Mouse (Mus musculus): ENCODE measurements around the gene Timm22.

Gene Timm22

DNA sequence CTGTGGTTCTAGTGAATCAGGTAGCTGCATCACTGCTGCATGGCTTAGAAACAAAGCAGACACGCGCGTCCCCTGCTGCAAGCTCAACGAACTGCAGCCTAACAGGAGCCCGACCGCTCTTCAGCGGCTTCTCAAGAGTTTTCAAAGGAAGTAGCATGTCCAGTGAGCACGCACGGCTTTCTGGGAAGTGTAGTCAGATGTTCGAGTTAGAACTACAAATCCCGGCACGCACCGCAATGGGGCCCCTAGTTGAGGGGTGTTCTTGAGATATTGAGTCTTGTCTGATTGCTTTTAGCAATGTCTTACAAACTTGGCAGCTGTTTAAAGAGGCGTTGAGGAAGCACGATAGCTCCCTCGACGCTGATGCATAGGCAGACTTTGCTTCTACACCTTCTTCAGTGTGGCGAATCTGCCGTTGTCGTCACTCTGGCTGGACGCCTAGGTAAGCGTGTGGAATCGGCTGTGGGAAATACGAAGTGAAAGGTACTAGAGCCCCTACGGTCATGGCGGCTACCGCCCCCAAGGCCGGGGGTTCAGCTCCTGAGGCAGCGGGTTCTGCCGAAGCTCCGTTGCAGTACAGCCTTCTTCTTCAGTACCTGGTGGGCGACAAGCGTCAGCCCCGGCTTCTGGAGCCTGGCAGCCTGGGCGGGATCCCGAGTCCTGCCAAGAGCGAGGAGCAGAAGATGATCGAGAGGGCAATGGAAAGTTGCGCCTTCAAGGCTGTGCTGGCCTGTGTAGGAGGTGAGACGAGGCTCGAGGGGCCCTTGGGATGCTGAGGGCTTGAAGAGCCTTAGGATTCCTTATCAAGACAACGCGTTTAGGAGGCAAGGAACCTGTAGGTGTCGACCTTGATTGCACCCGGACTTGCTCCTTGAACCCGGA lies at the start of gene Timm22:
Gene Timm22, plus strand, starts transcription at position 251 of the 882 bp plus-strand sequence.
- DNase-seq (ENCODE audit: low spot score) = peak; percentile 100

DNA sequence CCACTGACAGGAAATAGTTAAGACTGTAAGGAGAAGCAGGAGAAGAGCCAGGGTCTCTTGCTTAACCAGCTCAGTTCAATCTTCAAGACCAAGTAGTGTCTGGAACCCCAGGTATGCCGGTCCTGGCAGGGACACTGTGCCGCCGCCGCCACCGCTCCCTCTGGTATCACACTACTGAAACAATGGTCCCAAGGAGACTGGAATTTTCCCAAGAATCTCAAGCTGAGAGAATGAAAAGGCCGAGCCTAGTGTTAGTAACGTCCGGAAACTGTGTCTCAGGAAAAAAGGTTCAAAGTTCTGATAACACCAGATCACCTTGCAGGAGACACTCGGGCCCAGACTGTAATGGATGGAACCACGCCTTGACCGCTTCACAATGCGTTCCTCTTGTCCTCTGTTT lies 49.3 kb upstream of the Timm22 start:
- no peak for DNase-seq (ENCODE audit: low spot score)

DNA sequence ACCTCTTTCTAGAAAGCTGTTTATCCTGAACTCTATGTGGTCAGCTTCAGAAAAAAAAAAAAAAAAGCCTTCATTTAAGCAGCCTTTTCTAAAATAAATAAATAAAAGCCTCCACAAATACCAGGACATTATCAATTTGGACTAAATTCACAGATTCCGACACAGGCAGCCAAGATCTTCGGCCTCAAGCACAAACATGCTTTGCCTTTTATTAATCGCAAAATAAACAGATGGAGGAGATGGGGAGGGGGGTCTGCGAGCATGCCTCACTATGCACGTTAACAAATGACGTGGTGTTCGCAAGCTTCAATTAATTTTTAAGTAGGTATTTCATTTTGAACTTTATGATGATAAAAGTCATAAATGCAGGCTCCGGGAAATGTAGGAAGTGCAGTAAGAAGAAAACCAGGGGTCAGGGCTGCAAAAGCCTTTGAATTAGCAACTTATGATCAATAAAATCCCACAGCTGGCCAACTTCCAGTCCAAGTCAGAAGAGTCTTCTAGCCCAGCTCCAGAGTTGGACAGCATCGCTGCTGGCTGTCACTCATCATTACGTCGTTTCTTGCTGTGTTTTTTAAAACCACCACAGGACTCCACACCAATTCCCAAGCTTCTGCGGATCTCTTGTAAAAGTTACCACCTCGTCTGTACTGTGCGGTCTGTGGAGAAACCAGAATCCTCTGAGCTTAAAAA lies 48.0 kb upstream of the Timm22 start:
- no peak for DNase-seq (ENCODE audit: low spot score)

DNA sequence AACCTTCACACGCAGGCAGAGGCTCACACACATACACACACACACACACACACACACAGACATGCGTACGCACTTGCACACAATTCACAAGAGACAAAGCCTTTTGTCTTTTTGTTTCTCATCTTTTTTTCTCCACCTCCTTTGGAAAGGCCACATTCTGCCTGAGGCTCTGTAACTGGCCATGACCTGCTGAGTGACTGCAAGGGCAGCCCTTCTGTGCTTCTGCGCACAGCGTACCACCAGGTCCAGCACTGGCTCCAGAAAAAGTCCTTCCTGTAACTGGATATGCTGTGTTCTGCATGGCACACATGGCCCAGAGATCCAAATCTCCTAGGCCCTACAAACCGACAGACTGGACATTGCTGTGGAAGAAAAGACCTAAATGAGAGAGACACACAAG lies 46.5 kb upstream of the Timm22 start:
- DNase-seq (ENCODE audit: low spot score) = no peak

DNA sequence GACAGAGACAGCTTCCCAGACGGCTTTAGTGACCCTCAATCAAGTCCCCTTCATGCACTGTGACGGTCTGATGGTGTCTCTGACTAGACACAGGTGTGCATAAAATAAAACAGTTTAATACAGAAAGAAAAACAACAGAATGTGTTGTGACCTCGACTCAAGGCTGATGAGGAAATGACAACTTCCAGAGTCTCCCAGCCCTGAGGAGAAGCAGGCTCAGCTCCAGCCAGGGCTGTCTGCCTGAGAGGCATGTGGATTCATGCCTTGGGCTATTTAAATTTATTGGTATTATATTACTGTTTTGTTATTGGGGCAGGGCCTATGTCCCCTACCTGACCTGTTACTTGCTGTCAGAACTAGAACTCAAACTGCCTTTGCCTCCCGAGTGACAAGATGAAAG lies 45.3 kb upstream of the Timm22 start:
- DNase-seq (ENCODE audit: low spot score) = no peak

DNA sequence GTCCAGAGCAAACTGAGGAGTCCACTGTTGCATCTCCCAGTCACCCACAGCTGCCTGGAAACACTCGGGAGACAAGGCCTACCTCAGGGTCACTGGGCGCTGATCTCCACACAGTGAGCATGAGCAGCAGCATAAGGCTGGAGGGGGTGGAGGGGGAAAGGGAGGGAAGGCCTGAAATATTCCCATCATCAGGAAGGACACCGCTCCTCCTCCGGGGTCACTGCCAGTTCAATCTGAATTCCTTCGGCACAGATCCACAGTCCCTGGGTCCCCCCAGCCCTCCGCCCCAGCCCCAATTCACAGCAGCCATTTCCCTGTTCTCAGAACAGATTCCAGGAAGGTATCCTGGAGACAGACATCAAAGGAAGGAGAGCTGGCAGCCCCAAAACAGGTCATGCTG lies 43.6 kb upstream of the Timm22 start:
- DNase-seq (ENCODE audit: low spot score) = peak; percentile 80

DNA sequence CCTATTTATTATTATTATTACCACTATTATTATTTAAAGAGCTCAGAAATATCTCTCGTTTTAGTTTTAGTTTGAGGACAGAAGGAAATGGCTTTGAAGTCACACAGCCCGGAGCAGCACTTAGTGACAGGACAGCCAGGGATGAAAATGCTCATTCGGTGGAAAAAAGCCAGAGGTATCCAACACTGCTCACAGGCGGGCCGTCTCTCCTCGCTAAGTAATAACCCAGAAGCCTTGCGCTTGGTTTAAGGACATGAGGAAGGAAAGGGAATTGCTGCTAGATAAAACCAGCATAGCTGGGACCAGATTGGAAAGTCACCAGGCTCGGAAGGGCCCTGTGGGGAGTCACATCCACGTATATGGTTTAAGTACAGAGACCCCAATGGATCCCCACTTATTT lies 43.1 kb upstream of the Timm22 start:
- DNase-seq (ENCODE audit: low spot score) = no peak

DNA sequence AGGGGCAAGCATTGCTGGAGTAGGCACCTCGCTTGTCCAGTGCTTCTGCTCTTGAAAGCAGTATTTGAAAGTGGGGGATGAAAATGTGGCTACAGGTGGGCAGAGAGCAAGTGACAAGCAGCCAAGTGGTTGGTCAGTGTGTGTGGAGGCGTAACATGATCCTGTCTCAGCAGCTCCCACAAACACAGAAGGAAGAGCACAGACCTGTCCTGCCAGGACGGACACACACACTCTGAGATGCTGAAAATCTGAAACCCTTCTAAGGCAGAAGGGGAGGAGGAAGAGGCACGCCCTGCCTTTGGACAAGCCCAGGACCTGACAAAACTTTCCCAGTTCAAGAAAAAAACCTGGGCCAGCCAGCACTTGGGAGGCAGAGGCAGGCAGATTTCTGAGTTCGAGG lies 42.7 kb upstream of the Timm22 start:
- no peak for DNase-seq (ENCODE audit: low spot score)

DNA sequence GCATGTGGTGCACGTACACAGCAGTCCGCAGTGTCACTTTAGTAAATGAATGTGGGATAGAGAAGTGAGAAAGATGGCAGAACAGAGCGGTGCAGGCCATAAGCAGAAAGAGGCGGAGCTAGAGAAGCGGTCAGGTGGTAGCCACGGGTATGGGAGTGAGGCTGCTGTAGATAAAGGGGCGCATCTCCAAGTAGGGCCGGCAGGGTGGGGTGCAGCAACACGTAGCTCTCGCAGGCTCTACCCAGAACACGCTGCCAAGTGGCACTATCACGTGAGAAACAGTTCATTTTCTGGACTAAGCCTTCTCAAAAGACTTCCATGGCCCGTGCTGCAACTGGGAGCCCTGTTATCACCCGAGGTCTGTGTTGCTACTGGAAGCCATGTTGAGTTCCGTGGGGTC lies 40.0 kb upstream of the Timm22 start:
- DNase-seq (ENCODE audit: low spot score) = no peak

DNA sequence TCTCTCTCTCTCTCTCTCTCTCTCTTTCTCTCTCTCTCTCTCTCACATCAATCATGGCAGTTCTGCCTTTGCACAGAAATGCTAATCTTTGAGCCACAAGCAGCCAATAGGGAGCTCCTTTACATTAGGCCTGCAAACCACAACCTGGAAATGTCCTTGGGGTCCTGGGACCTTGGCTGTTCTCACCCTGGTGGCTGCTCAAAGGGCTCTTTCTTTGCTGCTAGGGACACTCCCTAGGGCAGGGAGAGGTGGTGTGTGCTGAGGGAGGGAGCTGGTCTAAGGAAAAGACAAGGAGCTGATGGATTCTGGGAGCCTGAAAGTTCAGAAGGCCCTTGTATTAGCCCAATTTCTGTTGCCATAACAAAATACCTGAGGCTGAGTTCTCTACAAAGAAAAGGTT lies 36.3 kb upstream of the Timm22 start:
- DNase-seq (ENCODE audit: low spot score) = no peak

DNA sequence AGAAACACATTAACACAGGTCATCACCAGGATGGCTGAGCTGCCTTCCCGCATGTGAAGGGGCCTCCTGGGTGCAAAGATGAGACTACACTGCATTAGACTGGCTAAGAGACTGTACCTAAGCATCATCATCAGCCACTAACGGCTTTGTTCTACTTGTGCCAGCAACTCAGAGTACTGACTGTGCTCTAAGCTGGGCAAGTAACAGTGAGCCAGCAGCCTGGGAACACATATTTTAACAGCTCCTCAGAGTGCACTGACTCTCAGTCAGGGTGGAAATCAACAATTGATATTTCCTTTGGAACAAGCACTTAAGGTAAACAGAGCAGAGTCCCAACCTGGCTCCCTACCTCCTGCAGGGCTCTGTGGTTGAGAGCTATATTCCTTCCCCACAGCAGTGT lies 34.6 kb upstream of the Timm22 start:
- DNase-seq (ENCODE audit: low spot score) = no peak

DNA sequence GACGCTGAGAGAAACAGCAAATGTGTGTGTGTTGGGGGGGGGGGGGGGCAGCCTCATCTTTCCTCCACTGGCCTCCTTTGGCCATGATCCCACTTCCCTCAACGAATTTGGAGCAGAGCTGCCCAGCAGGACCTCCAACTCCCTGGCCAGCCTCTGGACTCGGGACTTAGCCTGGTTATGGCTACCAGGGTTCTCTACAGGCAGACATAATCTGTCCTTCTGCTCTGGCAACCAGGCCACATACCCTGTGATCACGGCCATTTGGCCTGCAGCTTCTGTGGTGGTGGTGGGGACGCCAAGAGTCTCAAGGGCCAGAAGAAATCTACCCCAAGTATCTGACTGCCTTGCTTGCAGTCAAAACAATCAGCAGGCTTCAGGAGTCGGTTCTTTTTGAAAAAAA lies 34.2 kb upstream of the Timm22 start:
- no peak for DNase-seq (ENCODE audit: low spot score)

DNA sequence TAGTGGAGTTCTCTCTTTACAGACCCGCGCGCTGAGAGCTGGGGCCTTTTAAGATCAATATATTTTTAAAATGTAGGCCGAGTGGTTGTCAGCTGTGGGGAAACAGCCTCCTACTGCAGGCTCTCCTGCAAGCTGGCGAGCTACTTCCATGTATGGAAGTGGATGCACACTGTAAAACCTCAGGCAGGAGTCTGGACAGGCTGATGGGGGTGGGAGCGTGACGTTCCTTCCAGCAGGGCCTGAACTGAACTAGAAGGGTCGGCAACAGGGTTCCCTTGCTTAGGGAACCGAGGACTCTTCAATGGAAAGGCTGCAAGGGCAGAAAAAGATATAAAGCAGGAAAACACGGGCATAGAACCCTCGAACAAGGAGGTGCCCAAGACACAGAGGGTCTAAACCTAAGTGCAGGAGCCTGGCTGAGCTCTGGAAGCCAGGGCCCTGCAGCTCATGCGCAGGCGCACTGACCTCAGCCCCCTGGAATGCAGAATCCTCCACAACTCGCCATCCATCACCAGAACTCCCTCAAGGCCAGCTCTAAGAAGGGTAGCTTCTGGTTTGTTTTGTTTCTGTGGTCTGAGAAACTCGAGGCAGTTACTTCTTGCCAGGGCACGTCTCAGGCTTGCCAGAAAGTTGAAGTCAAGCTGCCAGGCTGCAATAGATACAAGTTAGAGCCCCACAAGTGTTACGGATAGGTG lies 32.1 kb upstream of the Timm22 start:
- DNase-seq (ENCODE audit: low spot score) = peak; percentile 87

DNA sequence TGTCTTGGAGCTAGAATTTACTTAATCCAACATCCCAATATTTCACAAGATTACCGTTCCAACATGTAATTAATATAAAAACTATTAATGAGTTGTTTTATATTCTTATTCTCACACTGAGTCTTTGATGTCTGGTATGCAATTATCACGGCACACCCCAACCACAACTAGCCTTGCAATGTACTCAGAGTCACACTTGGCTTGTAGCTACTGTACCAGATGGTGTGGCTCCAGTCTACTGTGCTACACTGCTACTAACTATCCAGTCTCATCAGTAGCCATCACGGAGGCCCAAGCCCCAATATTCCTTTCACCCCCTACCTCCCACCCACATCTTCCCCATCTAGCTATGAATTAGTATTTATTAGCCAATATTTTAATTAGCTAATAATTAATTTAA lies 30.3 kb upstream of the Timm22 start:
- no peak for DNase-seq (ENCODE audit: low spot score)

DNA sequence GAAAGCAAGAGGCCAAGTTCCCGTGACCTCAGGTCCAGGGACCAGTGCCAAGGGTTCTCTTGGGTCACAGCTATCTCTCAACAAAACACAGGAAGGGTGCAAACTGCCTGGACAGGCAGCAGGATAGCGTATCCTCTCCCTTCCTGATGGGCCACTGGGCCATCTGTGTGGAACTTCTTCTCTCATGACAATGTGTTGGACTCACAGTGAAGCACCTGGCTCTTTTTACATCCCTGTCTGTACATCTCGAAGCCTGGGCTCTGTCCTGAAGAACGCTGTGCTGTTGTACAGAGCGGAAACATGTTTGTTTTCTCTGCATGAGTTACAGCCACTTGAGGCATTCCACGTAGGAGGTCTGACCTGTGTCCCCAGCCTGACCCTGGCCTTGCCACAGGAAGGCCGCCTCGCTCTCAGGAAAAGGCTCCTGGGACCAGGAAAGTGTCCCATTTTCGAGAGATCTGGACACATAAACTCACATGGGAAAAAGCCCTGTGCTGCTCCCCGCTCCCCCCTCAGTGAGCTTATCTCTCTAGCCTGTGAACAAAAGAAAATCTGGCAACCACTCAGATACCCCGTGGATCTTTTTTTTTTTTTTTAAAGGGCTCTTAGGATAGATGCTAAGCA lies 26.7 kb upstream of the Timm22 start:
- peak; percentile 86 for DNase-seq (ENCODE audit: low spot score)

DNA sequence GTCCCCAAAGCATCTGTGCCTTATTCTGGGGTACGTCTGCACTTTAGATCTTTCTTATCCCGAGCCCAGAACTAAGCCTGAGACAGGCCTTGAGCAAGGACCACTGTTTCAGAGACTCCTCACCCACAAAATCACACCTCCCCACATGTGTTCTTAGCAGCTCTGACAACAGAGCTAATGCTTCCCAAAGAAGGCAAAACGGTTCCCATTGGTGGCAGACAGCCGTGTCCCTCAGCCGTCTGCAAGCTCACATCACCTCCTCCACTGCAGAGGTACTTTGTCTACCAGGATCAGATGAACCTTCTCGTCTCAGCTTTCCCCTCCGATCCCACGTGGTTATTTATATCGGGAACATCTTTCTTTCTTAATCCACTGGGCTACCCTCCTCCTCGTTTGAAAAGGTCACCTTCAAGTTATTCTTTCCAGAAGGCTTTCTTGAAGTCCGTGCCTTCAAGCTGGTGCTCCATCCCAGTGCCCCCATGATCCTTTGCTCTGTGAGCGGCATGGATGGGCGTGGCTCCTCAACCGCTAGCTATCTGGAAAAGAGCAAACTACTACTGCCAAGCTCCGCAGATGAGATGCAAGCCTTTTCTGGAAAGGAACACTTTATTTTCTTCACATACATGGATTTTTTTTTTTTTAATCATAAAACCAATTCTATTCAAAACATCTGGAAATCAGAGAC lies 25.4 kb upstream of the Timm22 start:
- DNase-seq (ENCODE audit: low spot score) = no peak

DNA sequence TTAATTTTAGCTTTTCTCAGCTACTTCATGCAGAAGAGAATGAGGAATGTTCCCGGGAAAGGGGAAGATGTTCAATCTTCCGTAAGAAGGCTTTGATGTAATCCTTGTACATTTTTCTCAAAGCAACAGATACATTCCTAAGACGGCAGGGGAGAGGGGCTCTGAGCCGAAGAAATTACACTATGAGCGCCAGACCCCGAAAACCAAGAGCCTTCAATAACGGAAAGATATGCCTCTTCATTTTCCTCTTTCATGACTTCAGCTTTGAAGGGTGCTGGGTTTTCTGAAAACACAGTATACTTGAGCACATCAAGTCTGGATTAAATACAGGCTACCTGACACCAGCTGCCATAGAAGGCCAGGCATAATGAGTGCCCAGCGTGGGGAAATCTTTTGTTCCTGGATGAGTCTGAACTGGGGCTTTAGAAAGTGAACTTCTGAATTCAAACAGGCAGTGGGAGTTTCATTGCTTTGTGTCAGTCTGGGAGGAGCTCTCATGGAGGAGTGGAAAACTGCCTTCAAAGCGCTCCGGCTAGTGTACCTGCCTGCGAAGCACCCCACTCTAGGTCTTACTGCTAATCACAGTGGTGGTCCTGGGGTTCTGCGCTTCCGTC lies 23.9 kb upstream of the Timm22 start:
- peak; percentile 49 for DNase-seq (ENCODE audit: low spot score)

DNA sequence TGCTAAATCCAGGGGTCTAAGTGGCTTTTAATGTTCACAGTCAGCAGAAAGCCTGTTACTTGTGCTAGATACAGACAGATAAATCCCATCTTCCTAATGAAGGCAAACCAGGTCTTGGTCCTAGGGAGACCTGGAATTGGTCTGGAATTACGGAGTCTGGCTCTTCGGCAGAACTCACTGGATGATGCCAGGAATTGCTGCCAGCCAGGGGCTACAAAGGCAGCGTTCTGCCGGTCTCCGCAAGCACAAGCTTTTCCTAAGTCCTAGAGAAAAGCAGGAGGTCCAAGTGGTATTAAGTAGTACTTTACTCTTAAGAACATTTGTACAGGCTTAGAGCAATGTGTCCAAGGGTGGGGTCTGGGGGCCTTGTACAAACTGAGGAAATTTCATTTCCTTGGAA lies 22.4 kb upstream of the Timm22 start:
- no peak for DNase-seq (ENCODE audit: low spot score)

DNA sequence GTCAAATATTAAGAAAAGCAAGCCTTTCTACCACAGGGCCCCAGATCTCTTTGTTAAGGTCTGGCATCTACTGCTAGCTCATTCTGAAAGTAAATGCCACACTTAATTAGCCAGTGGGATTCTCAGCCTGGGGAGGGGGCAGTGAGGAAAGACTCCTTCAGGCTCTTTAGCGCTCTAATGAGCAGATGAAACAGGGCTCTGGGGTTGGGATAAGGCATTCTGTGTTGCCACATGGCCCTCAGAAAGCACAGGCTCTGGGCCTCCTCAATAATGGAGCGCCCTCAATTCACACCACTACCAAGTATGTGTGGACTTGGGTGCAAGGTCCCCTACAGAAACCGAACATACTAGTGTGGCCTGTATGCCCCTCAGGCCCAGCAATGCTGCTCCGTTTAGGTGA lies 21.7 kb upstream of the Timm22 start:
- peak; percentile 37 for DNase-seq (ENCODE audit: low spot score)

DNA sequence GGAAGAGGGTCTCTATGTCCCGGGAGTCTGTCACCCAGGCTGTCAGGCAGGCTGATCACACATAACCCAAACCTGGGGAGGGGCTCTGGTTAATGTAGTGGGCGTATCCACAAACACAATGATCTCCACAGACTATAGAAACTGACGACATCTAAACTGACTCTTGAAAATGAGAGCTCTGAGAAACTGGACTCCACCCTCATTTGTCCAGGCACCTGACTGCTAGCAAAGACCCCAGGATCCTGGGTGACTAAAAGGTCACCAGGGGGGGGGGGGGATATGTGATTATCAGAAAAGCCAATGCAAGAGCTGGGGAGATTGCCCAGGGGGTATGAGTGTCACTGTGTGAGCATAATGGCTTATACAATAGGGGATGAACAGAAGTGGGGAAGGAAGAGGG lies 21.0 kb upstream of the Timm22 start:
- DNase-seq (ENCODE audit: low spot score) = peak; percentile 15

DNA sequence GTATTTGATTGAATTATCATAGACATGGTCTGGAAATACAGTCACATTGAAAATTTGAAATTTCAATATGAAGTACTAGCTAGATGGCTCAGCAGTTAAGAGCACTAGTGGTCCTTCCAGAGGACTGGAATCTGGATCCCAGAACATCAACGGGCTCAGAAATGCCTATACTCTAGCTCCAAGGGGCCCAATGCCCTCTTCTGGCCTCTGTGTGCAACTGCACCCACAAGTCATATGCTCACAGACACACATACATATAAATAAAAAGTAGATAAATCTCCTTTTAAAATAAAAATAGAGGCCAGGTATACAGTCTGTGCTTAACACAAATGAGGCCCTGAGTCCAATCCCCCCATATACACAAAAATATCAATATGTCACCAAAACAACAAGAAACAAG lies 19.7 kb upstream of the Timm22 start:
- DNase-seq (ENCODE audit: low spot score) = no peak

DNA sequence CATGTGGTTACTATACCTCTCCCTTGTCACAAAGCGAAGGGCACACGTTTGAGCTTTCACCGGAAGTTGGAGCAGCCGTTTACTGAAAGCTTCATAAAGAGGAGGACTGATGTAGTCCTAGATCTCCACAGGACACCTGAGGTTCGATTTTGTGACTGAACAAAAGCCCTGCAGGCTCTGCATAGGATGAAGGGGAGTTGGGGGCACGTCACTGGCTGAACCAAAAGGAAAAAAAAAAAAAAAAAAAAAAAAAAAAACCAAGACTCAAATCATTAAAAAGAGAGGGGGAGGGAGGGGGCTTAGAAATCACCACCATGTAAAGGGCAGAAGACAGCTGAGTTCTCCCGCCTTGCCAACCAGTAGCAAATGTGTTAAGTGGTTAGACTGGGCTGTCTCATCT lies 18.0 kb upstream of the Timm22 start:
- peak; percentile 31 for DNase-seq (ENCODE audit: low spot score)
